Mouse (Mus musculus) thymus, postnatal 10 days (tissue): ENCODE data around the gene Tmem44.

ENCODE experiments used
- DNase-seq, 2 experiments: peaks; one replicate each; pipeline ENCODE4 v3.0.0; 2021; ENCODE audit warnings: low spot score in 2 of 2

Gene Tmem44

GRCm38 (mm10) chr16:30550748-30551192, at the start of gene Tmem44:
Gene Tmem44 (minus strand): TSS chr16:30550842.
- no peak for DNase-seq

- peak; percentile 63 to 70 for DNase-seq
Measured at GRCm38 (mm10) chr16:30599491-30600268, 49.0 kb upstream of the Tmem44 start, which contains the start of gene Fam43a. Gene Fam43a (plus strand): TSS chr16:30599723.

- peak; percentile 70 to 85 for DNase-seq
Measured at GRCm38 (mm10) chr16:30596959-30597681, 46.5 kb upstream of the Tmem44 start.

GRCm38 (mm10) chr16:30595835-30596557, 45.4 kb upstream of the Tmem44 start:
- no peak for DNase-seq

- DNase-seq: no peak
Measured at GRCm38 (mm10) chr16:30595356-30595755, 44.7 kb upstream of the Tmem44 start.

GRCm38 (mm10) chr16:30591990-30592389, 41.3 kb upstream of the Tmem44 start:
- no peak for DNase-seq

GRCm38 (mm10) chr16:30590264-30591209, 39.9 kb upstream of the Tmem44 start:
- no peak for DNase-seq

GRCm38 (mm10) chr16:30587494-30588327, 37.1 kb upstream of the Tmem44 start, which contains the start of gene Lsg1:
Gene Lsg1 (minus strand): TSS chr16:30587592.
- peak; percentile 82 to 87 for DNase-seq

GRCm38 (mm10) chr16:30586935-30587493, 36.4 kb upstream of the Tmem44 start:
- no peak for DNase-seq

GRCm38 (mm10) chr16:30580765-30581164, 30.1 kb upstream of the Tmem44 start:
- DNase-seq: no peak

- DNase-seq: no peak
Measured at GRCm38 (mm10) chr16:30576392-30576791, 25.8 kb upstream of the Tmem44 start.

- no peak for DNase-seq
Measured at GRCm38 (mm10) chr16:30575815-30576214, 25.2 kb upstream of the Tmem44 start.

GRCm38 (mm10) chr16:30572239-30572638, 21.6 kb upstream of the Tmem44 start:
- no peak for DNase-seq

- no peak for DNase-seq
Measured at GRCm38 (mm10) chr16:30571378-30571777, 20.7 kb upstream of the Tmem44 start.

- DNase-seq: no peak
Measured at GRCm38 (mm10) chr16:30570173-30570572, 19.5 kb upstream of the Tmem44 start.

- DNase-seq: no peak
Measured at GRCm38 (mm10) chr16:30565631-30566030, 15.0 kb upstream of the Tmem44 start.

- DNase-seq: no peak
Measured at GRCm38 (mm10) chr16:30560601-30561000, 10.0 kb upstream of the Tmem44 start.

- no peak for DNase-seq
Measured at GRCm38 (mm10) chr16:30559312-30559992, 8.8 kb upstream of the Tmem44 start.

GRCm38 (mm10) chr16:30554109-30554508, 3.5 kb upstream of the Tmem44 start:
- DNase-seq: no peak
